Mouse (Mus musculus): ENCODE results near the gene Zer1.

GRCm38 (mm10) chr2:30058418-30058817 lies 66.0 kb downstream of the Zer1 start:
- no peak for TF ChIP-seq CTCF (IDR thresholded peaks at IDR 0.05; ENCODE audit: low read depth, low read length)
- no peak for TF ChIP-seq POLR2A (IDR thresholded peaks at IDR 0.05; ENCODE audit: extremely low read depth, insufficient read depth, low read length)

All from liver, adult 2 months (tissue).